Comparison of ENCODE assay signal across 8 mouse cellular contexts in the genomic region with DNA sequence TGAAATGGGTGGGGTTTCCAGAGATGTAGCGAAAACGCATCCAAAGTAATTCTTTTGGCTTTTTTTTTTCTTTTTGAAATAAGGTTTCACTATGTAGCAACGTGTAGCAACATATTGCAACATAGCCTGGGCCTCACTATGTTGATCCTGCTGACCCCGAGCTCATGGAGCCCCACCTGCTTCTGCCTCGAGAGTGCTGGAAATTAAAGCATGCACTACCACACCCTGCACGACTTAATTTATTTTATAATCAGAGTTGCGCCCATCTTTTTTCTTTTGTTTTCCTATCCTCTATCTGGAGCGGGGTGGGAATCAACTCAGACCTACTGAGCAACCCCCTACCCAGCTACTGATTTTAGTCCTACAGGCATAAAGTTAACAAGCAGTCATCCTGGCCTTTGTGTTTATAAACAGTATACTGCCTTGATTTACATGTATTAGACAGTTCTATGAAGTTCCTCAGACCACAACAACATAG. TPM values are rescaled to one million over a fixed set of nuclear protein-coding genes. Genes with fewer than 3 reads are reported as not detected.
DNase-seq lines count a peak whose midpoint lies in the region; ATAC-seq and TF ChIP-seq lines count a peak whose summit lies in the region.

No protein-coding gene starts in this region.

- no peak for ATAC-seq in liver, embryonic 13.5 days (ENCODE audit: low read depth)

- intact Hi-C loops in gastrocnemius, adult 2 months (cut with DNase I): loop anchor here (5.0 kb wide), 1 partner anchor 42 kb away; no protein-coding TSS in a partner anchor

- peak overlapping the region; percentile 93 for H3K4me2 ChIP-seq in liver, embryonic 13.5 days

- H3K4me3 ChIP-seq in gastrocnemius, adult 2 months: peak overlapping the region; percentile 98
- peak overlapping the region; percentile 91; the same call in 1 of the 2 replicates for H3K4me3 ChIP-seq in thymus, adult 2 months (ENCODE audit: control insufficient read depth, insufficient read depth, low read length)
- peak overlapping the region; percentile 91 for H3K4me3 ChIP-seq in liver, embryonic 13.5 days (replicated peaks)

- WGBS in thymus, adult 2 months: 8% methylated on average over 8 of the region's 8 CpGs
- 4% methylated on average over 8 of the region's 8 CpGs for WGBS in liver, embryonic 13.5 days (ENCODE audit: insufficient replicate concordance)

- H3K4me1 ChIP-seq in thymus, adult 2 months (replicated peaks; ENCODE audit: control insufficient read depth, insufficient read depth, low read length): peaks cover 5% of the 10 kb centered on the region
- peaks cover 14% of the 10 kb centered on the region for H3K4me1 ChIP-seq in liver, embryonic 13.5 days (replicated peaks)

- DNase-seq in gastrocnemius, adult 2 months: no peak
- no peak for DNase-seq in gastrocnemius, adult 8-10 months (ENCODE audit: low spot score in 2 of 2)
- DNase-seq in thymus, adult 2 months: no peak
- DNase-seq in thymus, postnatal 14 days: no peak
- no peak for DNase-seq in liver, embryonic 13.5 days
- no peak for DNase-seq in B cell, adult 2 months
- DNase-seq in thymus, postnatal 25 days: no peak
- DNase-seq in right cerebral cortex, postnatal 25 days: no peak

- TF ChIP-seq POLR2A in thymus, adult 2 months (IDR thresholded peaks at IDR 0.05; ENCODE audit: control insufficient read depth, extremely low read depth, insufficient read depth, low read length, poor library complexity): no peak

- peak overlapping the region; percentile 95 for H3K27ac ChIP-seq in gastrocnemius, adult 2 months
- no peak overlapping the region for H3K27ac ChIP-seq in thymus, adult 2 months (ENCODE audit: control insufficient read depth, insufficient read depth, low read length)
- H3K27ac ChIP-seq in liver, embryonic 13.5 days: no peak overlapping the region

- no peaks in the 10 kb centered on the region for H3K36me3 ChIP-seq in thymus, adult 2 months (ENCODE audit: control insufficient read depth, insufficient read depth, low read length)
- no peaks in the 10 kb centered on the region for H3K36me3 ChIP-seq in liver, embryonic 13.5 days

- H3K27me3 ChIP-seq in thymus, adult 2 months (ENCODE audit: control insufficient read depth, insufficient read depth, low read length): no peaks in the 10 kb centered on the region
- no peaks in the 10 kb centered on the region for H3K27me3 ChIP-seq in liver, embryonic 13.5 days

- no peaks in the 10 kb centered on the region for H3K9me3 ChIP-seq in liver, embryonic 13.5 days (replicated peaks)

- H3K9ac ChIP-seq in liver, embryonic 13.5 days: peak overlapping the region; percentile 11

- no peak for TF ChIP-seq CTCF in gastrocnemius, adult 2 months (IDR thresholded peaks at IDR 0.05)
- TF ChIP-seq CTCF in thymus, adult 2 months (IDR thresholded peaks at IDR 0.05; ENCODE audit: borderline replicate concordance, control insufficient read depth, extremely low read depth, insufficient read depth, low read length, poor library complexity): no peak

RNA-seq across cellular contexts. Expression of gene Mib2, which starts 0.6 kb away (rescaled TPM):
- 10 to 100 TPM; 17.7 to 19.8 TPM for total RNA-seq in gastrocnemius, adult 2 months (2021)
- total RNA-seq in gastrocnemius, adult 8-10 months (2022): 10 to 100 TPM; 17.8 to 22.6 (median 18.8) TPM
- polyA plus RNA-seq in thymus, adult 2 months (2012; rRNA removed): 91.2 and 99.7 TPM in 2 replicates
- 3.2 and 3.7 TPM in 2 replicates for polyA plus RNA-seq in liver, embryonic 13.5 days (2015; fragmentation: Nextera tagmentation; extraction: Ambion mirVana)

RNA-seq across cellular contexts. Expression of gene Mmp23, which starts 16.5 kb away (rescaled TPM):
- 1 to 10 TPM in 1 of 2 experiments, under 1 TPM in 1; 0.64 to 3.0 TPM for total RNA-seq in gastrocnemius, adult 2 months (2021)
- total RNA-seq in gastrocnemius, adult 8-10 months (2022): 1 to 10 TPM in 2 of 4 experiments, under 1 TPM in 2; 0.70 to 1.6 (median 1.1) TPM
- 17.0 and 17.8 TPM in 2 replicates for polyA plus RNA-seq in thymus, adult 2 months (2012; rRNA removed)
- polyA plus RNA-seq in liver, embryonic 13.5 days (2015; fragmentation: Nextera tagmentation; extraction: Ambion mirVana): 4.9 and 6.0 TPM in 2 replicates

RNA-seq across cellular contexts. Expression of gene Gm10563, which starts 24.4 kb away (rescaled TPM):
- total RNA-seq in gastrocnemius, adult 2 months (2021): not detected
- total RNA-seq in gastrocnemius, adult 8-10 months (2022): not detected
- polyA plus RNA-seq in thymus, adult 2 months (2012; rRNA removed): not detected in 2 replicates
- not detected in 2 replicates for polyA plus RNA-seq in liver, embryonic 13.5 days (2015; fragmentation: Nextera tagmentation; extraction: Ambion mirVana)

RNA-seq across cellular contexts. Expression of gene Fndc10, which starts 24.5 kb away (rescaled TPM):
- total RNA-seq in gastrocnemius, adult 2 months (2021): 1 to 10 TPM; 1.0 to 1.5 TPM
- 1 to 10 TPM in 3 of 4 experiments, under 1 TPM in 1; 0.70 to 1.5 (median 1.1) TPM for total RNA-seq in gastrocnemius, adult 8-10 months (2022)
- 17.4 and 18.5 TPM in 2 replicates for polyA plus RNA-seq in thymus, adult 2 months (2012; rRNA removed)
- polyA plus RNA-seq in liver, embryonic 13.5 days (2015; fragmentation: Nextera tagmentation; extraction: Ambion mirVana): 0.39 and 0.49 TPM in 2 replicates

RNA-seq across cellular contexts. Expression of gene Ssu72, which starts 35.0 kb away (rescaled TPM):
- total RNA-seq in gastrocnemius, adult 2 months (2021): 10 to 100 TPM; 42.3 to 44.5 TPM
- total RNA-seq in gastrocnemius, adult 8-10 months (2022): 10 to 100 TPM; 37.8 to 42.0 (median 38.2) TPM
- 184 and 186 TPM in 2 replicates for polyA plus RNA-seq in thymus, adult 2 months (2012; rRNA removed)
- polyA plus RNA-seq in liver, embryonic 13.5 days (2015; fragmentation: Nextera tagmentation; extraction: Ambion mirVana): 77.7 TPM in 2 replicates
